Comparison of ENCODE assay signal across 10 mouse cellular contexts in the genomic region with DNA sequence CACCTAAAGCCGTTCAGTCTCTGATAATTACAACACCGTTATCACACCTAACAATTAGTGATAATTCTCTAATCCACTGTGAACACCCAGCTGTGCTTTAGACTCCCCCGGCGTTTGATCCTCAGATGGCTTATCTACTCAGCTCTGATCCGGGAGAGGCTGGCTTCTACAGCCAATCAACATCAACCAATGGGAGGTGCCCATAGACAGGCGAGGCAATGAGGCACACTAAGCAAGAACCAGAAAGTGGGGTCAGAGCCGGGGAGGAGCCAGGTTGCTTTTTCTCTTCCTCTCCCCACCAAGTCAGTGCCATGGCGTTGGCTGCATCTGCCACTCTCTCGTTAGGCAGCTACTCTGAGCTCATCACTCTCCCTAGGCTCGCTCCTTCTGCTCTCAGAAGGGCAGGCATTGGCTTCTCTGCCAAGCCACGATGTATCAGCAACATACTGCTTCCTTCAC. TPM values are rescaled to one million over a fixed set of nuclear protein-coding genes. Genes with fewer than 3 reads are reported as not detected.
DNase-seq lines count a peak whose midpoint lies in the region; ATAC-seq and TF ChIP-seq lines count a peak whose summit lies in the region.
"Had no signal": no experiment of that assay in that cellular context is flagged by ENCODE, and none has a peak within 500 bp of the region (broad histone marks: within the 10 kb centered on the region; RNA-seq: fewer than 3 reads in every experiment).

No protein-coding gene starts in this region.

- ATAC-seq in hematopoietic stem cell, adult 5-6 weeks (replicated peaks in 1 of 2; ENCODE audit: insufficient read depth in 1 of 2, low FRiP score in 2 of 2, low TSS enrichment in 1 of 2, low read depth in 1 of 2, poor library complexity in 2 of 2, severe bottlenecking in 2 of 2), result peak; percentile 80 to 95

- no peak for TF ChIP-seq POLR2A in heart, adult 2 months (IDR thresholded peaks at IDR 0.05; ENCODE audit: insufficient read depth, low read depth, low read length)
- TF ChIP-seq POLR2A in MEL (IDR thresholded peaks at IDR 0.05; ENCODE audit: control insufficient read depth in 1 of 2, insufficient read depth in 1 of 2, low read depth in 1 of 2, low read length in 2 of 2, poor library complexity in 1 of 2), result no peak

- no peaks in the 10 kb centered on the region for H3K9me3 ChIP-seq in MEL (replicated peaks; ENCODE audit: insufficient read depth, low read length)
- H3K9me3 ChIP-seq in midbrain, embryonic 10.5 days (replicated peaks), result 0 out of 2 replicates have a peak, but pooled peaks cover 6% of the 10 kb centered on the region
- H3K9me3 ChIP-seq: heart, embryonic 15.5 days had no signal

- no peaks in the 10 kb centered on the region for H3K4me1 ChIP-seq in heart, adult 2 months (ENCODE audit: control insufficient read depth, insufficient read depth, low read length)
- H3K4me1 ChIP-seq in MEL (ENCODE audit: control insufficient read depth in 1 of 2, insufficient read depth in 2 of 2, low read length in 2 of 2), result peaks cover 0 to 8% of the 10 kb centered on the region in 2 experiments; a peak in 1 of 4 replicates
- H3K4me1 ChIP-seq in midbrain, embryonic 10.5 days, result peaks cover 7% of the 10 kb centered on the region
- H3K4me1 ChIP-seq: heart, embryonic 15.5 days had no signal

- H3K36me3 ChIP-seq in heart, adult 2 months (ENCODE audit: control insufficient read depth, insufficient read depth, low read length), result no peaks in the 10 kb centered on the region
- peaks cover 0 to 6% of the 10 kb centered on the region in 2 experiments; a peak in 2 of 4 replicates for H3K36me3 ChIP-seq in MEL (ENCODE audit: control insufficient read depth in 1 of 2, insufficient read depth in 2 of 2, low read length in 2 of 2)
- H3K36me3 ChIP-seq in midbrain, embryonic 10.5 days, result no peaks in the 10 kb centered on the region
- H3K36me3 ChIP-seq: heart, embryonic 15.5 days had no signal

- H3K4me3 ChIP-seq in heart, adult 2 months, result no peak overlapping the region
- H3K4me3 ChIP-seq in MEL (ENCODE audit: control insufficient read depth in 1 of 2, insufficient read depth in 1 of 2, low read depth in 2 of 2, low read length in 2 of 2), result no peak overlapping the region
- H3K4me3 ChIP-seq in midbrain, embryonic 10.5 days, result no peak overlapping the region
- H3K4me3 ChIP-seq: heart, embryonic 15.5 days had no signal

- no peaks in the 10 kb centered on the region for H3K27me3 ChIP-seq in heart, adult 2 months (ENCODE audit: control insufficient read depth, insufficient read depth, low read length)
- H3K27me3 ChIP-seq in MEL (ENCODE audit: control insufficient read depth in 1 of 2, insufficient read depth in 2 of 2, low read length in 2 of 2), result no peaks in the 10 kb centered on the region; a peak in 1 of 4 replicates
- no peaks in the 10 kb centered on the region for H3K27me3 ChIP-seq in midbrain, embryonic 10.5 days (ENCODE audit: low read depth, poor library complexity, severe bottlenecking)
- H3K27me3 ChIP-seq: heart, embryonic 15.5 days had no signal

- intact Hi-C loops in heart, adult 2 months (cut with DNase I), result no loop called here

- no peak for TF ChIP-seq CTCF in heart, adult 2 months (IDR thresholded peaks at IDR 0.05)
- no peak for TF ChIP-seq CTCF in MEL (IDR thresholded peaks at IDR 0.05 in 2 of 3, conservative IDR thresholded peaks at IDR 0.05 in 1 of 3; ENCODE audit: control insufficient read depth in 1 of 3, insufficient read depth in 1 of 3, low read depth in 2 of 3, low read length in 3 of 3, poor library complexity in 1 of 3, severe bottlenecking in 1 of 3)

- DNase-seq in heart, adult 11 months, result peak; percentile 82
- DNase-seq in heart, adult 2 months, result no peak
- DNase-seq in MEL (ENCODE audit: low read depth, low spot score), result peak; percentile 52
- DNase-seq in midbrain, embryonic 10.5 days (ENCODE audit: low spot score), result no peak
- DNase-seq in Muller cell, postnatal 12 days (ENCODE audit: inconsistent ontology term), result no peak
- DNase-seq in urinary bladder, postnatal 10 days (ENCODE audit: low spot score), result no peak
- no peak for DNase-seq in kidney, adult 8-10 months

- no peak for TF ChIP-seq EP300 in heart, adult 2 months (IDR thresholded peaks at IDR 0.05; ENCODE audit: insufficient read depth, low read depth, low read length)
- peak in 1 of 2 experiments; percentile 26; a peak in 1 of 4 replicates for TF ChIP-seq EP300 in MEL (IDR thresholded peaks at IDR 0.05; ENCODE audit: low read depth in 1 of 2, low read length in 2 of 2)

- no peak overlapping the region for H3K27ac ChIP-seq in heart, adult 2 months
- H3K27ac ChIP-seq in MEL (ENCODE audit: control insufficient read depth, low read depth, low read length), result peak overlapping the region; percentile 28
- H3K27ac ChIP-seq in midbrain, embryonic 10.5 days (replicated peaks), result 0 out of 2 replicates have a peak overlapping the region, but pooled peaks have one; percentile 19
- H3K27ac ChIP-seq: heart, embryonic 15.5 days had no signal

- TF ChIP-seq RAD21 in MEL (IDR thresholded peaks at IDR 0.05; ENCODE audit: low read depth, low read length), result no peak

- WGBS in heart, adult 2 months, result 59% methylated on average over 11 of the region's 11 CpGs
- 35% methylated on average over 11 of the region's 11 CpGs for WGBS in midbrain, embryonic 10.5 days

- H3K79me2 ChIP-seq in heart, adult 2 months (replicated peaks; ENCODE audit: control insufficient read depth, insufficient read depth, low read length), result no peaks in the 10 kb centered on the region
- no peaks in the 10 kb centered on the region for H3K79me2 ChIP-seq in MEL (ENCODE audit: control insufficient read depth, insufficient read depth, low read length, poor library complexity)

- H3K9ac ChIP-seq in heart, adult 2 months (ENCODE audit: low read depth, low read length), result no peak overlapping the region
- no peak overlapping the region for H3K9ac ChIP-seq in MEL (ENCODE audit: control insufficient read depth, low read depth, low read length, poor library complexity, severe bottlenecking)
- H3K9ac ChIP-seq: heart, embryonic 15.5 days had no signal

TF ChIP-seq in MEL, 35 proteins besides CTCF, POLR2A, EP300 and RAD21:
- TF ChIP-seq GATA1 (IDR thresholded peaks at IDR 0.05; ENCODE audit: low read depth, low read length) (peak; percentile 59), USF2 (IDR thresholded peaks at IDR 0.05; ENCODE audit: borderline replicate concordance in 1 of 2, insufficient read depth in 1 of 2, low read depth in 1 of 2, low read length in 2 of 2) (no peak), TCF12 (IDR thresholded peaks at IDR 0.05; ENCODE audit: low read depth, low read length) (peak; percentile 54)

RNA-seq across cellular contexts. Expression of a gene that starts 36.0 kb away (rescaled TPM):
- total RNA-seq in heart, adult 2 months (2021), result 10 to 100 TPM; 14.2 to 17.6 TPM
- 19.6 and 35.9 TPM in 2 replicates for polyA plus RNA-seq in heart, adult 2 months (2012; rRNA removed)
- not detected in 2 replicates for total RNA-seq in MEL (2012; rRNA removed)
- polyA plus RNA-seq in MEL (2012; ENCODE audit: insufficient read depth in 1 of 2, insufficient read length in 2 of 2, low read depth in 1 of 2, low replicate concordance in 2 of 2, missing spikeins in 1 of 2), result not detected
- not detected in 2 replicates for total RNA-seq in hematopoietic stem cell, adult 5-6 weeks (2017)
- not detected in 2 replicates for polyA plus RNA-seq in midbrain, embryonic 10.5 days (2016; fragmentation: Nextera tagmentation; extraction: Ambion mirVana)
- polyA plus RNA-seq: spleen, adult 2 months had no signal

Comparison
In these comparisons a context has a peak if more than half of its experiments do, and no peak if none do; other contexts are left out.
1. DNase-seq: peak in heart, adult 11 months (single experiment) and MEL (single experiment); none in heart, adult 2 months (0 of 2), midbrain, embryonic 10.5 days (single experiment), Muller cell, postnatal 12 days (single experiment), urinary bladder, postnatal 10 days (single experiment) and kidney, adult 8-10 months (0 of 2).
2. RNA of a gene that starts 36.0 kb away (total RNA-seq): 14.2 to 17.6 TPM in heart, adult 2 months; not detected in MEL and not detected in hematopoietic stem cell, adult 5-6 weeks; every median in the first group is over 10 times any median in the second.